Mouse (Mus musculus) megakaryocyte, embryonic 14.5 days (primary cell): ENCODE data around the gene Nova2.

Experiments
- FLI1 ChIP-seq: IDR thresholded peaks from 2 replicates; pipeline ENCODE4 v1.6.1; 2012; ENCODE audit warnings: low read length, inconsistent platforms, mixed read lengths
- GATA1 ChIP-seq: IDR thresholded peaks from 3 replicates; pipeline ENCODE4 v1.6.1; 2012; ENCODE audit warnings: mixed read lengths, low read length, inconsistent platforms, borderline replicate concordance

GRCm38 (mm10) chr7:18891872-18892599 is 33.7 kb upstream of the Nova2 start:
- TF ChIP-seq GATA1 (no peak), FLI1 (no peak)
